Mouse (Mus musculus) kidney, adult 2 months (tissue): Measurements from ENCODE around the gene Polr2f. TPM values are rescaled to one million over a fixed set of nuclear protein-coding genes. Genes with fewer than 3 reads are reported as not detected.

Experiments used
- DNase-seq: peaks from one replicate; pipeline ENCODE4 v3.0.0; 2021
- H3K27ac ChIP-seq: fragments of 200-500 bp; 2 replicates; pipeline ENCODE4 v1.5.1; 2012; ENCODE audit warnings: low read depth, low read length, control low read depth, inconsistent platforms; ENCODE audit not compliant: insufficient read depth
- H3K27me3 ChIP-seq: fragments of 200-500 bp; replicated peaks from 2 replicates; pipeline ENCODE4 v1.6.1; 2012; ENCODE audit warnings: mild to moderate bottlenecking, moderate library complexity, low read length, inconsistent platforms; ENCODE audit not compliant: control insufficient read depth, insufficient read depth
- H3K36me3 ChIP-seq: fragments of 200-500 bp; 2 replicates; pipeline ENCODE4 v1.6.1; 2012; ENCODE audit warnings: mild to moderate bottlenecking, moderate library complexity, low read length, inconsistent platforms; ENCODE audit not compliant: control insufficient read depth, insufficient read depth
- H3K4me1 ChIP-seq: fragments of 200-500 bp; 2 replicates; pipeline ENCODE4 v1.6.1; 2011; ENCODE audit warnings: low read length; ENCODE audit not compliant: control insufficient read depth, insufficient read depth
- H3K4me3 ChIP-seq: fragments of 200-500 bp; 2 replicates; pipeline ENCODE4 v1.5.1; 2011; ENCODE audit warnings: mild to moderate bottlenecking, low read depth, low read length, control low read depth; ENCODE audit not compliant: insufficient read depth
- CTCF ChIP-seq: fragments of 200-500 bp; conservative IDR thresholded peaks from 2 replicates; pipeline ENCODE4 v1.5.1; 2011; ENCODE audit warnings: low read depth, mild to moderate bottlenecking, control low read depth, low read length, moderate library complexity, mixed read lengths; ENCODE audit not compliant: insufficient read depth, insufficient read length
- POLR2A ChIP-seq: fragments of 200-500 bp; IDR thresholded peaks from one replicate; pipeline ENCODE4 v1.6.1; 2011; ENCODE audit warnings: low read depth, low read length, control low read depth
- WGBS: fragments of 180-500 bp; shearing (Covaris S2); methylation state at CpG from one replicate; pipeline ENCODE4 v1.1.7; 2018; 5-methylcytosine and 5-hydroxymethylcytosine counted together
- polyA plus RNA-seq: library from polyadenylated mRNA; depleted of rRNA; stranded (reverse); fragments of >200 nt; gene quantifications from 2 replicates; pipeline ENCODE4 v1.2.3, GENCODE M21; 2012; rRNA removed

Gene Polr2f
- polyA plus RNA-seq, 1 experiment = 74.9 TPM

DNA sequence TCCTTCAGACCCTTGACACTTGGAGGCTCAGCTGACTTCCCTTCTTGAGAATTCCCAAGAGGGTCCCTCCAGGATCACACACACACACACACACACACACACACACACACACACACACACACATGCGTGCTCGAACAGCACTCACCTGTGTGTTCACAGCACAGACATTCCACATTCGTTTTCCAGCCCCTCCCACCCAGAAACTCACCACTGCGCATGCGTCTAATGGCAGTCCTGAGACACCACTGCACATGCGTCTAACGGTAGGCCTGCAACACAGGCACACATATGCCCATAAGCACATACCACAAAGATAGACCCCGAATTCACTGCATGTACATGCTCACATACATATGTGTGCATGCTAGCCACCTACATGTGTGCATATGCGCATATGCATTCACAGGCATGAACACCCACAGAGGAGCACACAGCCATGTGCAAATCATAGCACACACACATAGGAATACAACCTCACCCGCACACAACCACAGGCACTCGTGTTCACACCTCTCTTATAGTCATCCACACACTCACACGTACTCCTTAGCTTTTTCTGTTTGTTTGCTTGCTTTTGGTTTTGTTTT is 58.7 kb downstream of the Polr2f start:
- 93% methylated on average over 12 of the region's 12 CpGs for WGBS

More for the DNA sequence above, 58.7 kb downstream of the Polr2f start:
- no peak for DNase-seq
- no peaks in the 10 kb centered on the region for H3K4me1 ChIP-seq
- H3K27me3 ChIP-seq = no peaks in the 10 kb centered on the region
- no peak overlapping the region for H3K27ac ChIP-seq
- H3K4me3 ChIP-seq = no peak overlapping the region
- no peaks in the 10 kb centered on the region for H3K36me3 ChIP-seq
- no peak for TF ChIP-seq POLR2A
- no peak for TF ChIP-seq CTCF

Other genes starting within 250 kb of the Polr2f start
- 0.03 TPM in 1 of 2 replicates, not detected in the other for gene Gm49510, start 241.3 kb upstream of the Polr2f start, polyA plus RNA-seq
- 26.2 and 30.0 TPM in 2 replicates for gene Sh3bp1, start 241.2 kb upstream of the Polr2f start, polyA plus RNA-seq
- gene Pdxp, start 227.1 kb upstream of the Polr2f start, polyA plus RNA-seq = 1.7 and 1.9 TPM in 2 replicates
- 310 and 318 TPM in 2 replicates for gene Lgals1, start 214.3 kb upstream of the Polr2f start, polyA plus RNA-seq
- 19.3 and 24.1 TPM in 2 replicates for gene Nol12, start 206.1 kb upstream of the Polr2f start, polyA plus RNA-seq
- gene Triobp, start 193.3 kb upstream of the Polr2f start, polyA plus RNA-seq = 41.8 and 47.6 TPM in 2 replicates
- 123 and 145 TPM in 2 replicates for gene H1f0, start 112.6 kb upstream of the Polr2f start, polyA plus RNA-seq
- 0.64 and 1.2 TPM in 2 replicates for gene Galr3, start 99.1 kb upstream of the Polr2f start, polyA plus RNA-seq
- 38.9 and 52.2 TPM in 2 replicates for gene Ankrd54, start 78.1 kb upstream of the Polr2f start, polyA plus RNA-seq
- gene Eif3l, start 65.8 kb upstream of the Polr2f start, polyA plus RNA-seq = 172 and 183 TPM in 2 replicates
- 23.3 and 24.5 TPM in 2 replicates for gene Micall1, start 32.1 kb upstream of the Polr2f start, polyA plus RNA-seq
- gene 1700088E04Rik, start 244 bp downstream of the Polr2f start, polyA plus RNA-seq = 18.8 and 19.6 TPM in 2 replicates
- gene Sox10, start 24.2 kb downstream of the Polr2f start, polyA plus RNA-seq = 0.75 and 1.2 TPM in 2 replicates
- 29.8 and 31.4 TPM in 2 replicates for gene Pick1, start 88.2 kb downstream of the Polr2f start, polyA plus RNA-seq
- gene Gm49486, start 88.4 kb downstream of the Polr2f start, polyA plus RNA-seq = 0.04 and 0.11 TPM in 2 replicates
- gene Slc16a8, start 113.8 kb downstream of the Polr2f start, polyA plus RNA-seq = 0.23 and 0.49 TPM in 2 replicates
- 113 and 170 TPM in 2 replicates for gene Baiap2l2, start 144.5 kb downstream of the Polr2f start, polyA plus RNA-seq
- 24.6 and 28.7 TPM in 2 replicates for gene Pla2g6, start 187.4 kb downstream of the Polr2f start, polyA plus RNA-seq
- gene Maff, start 205.6 kb downstream of the Polr2f start, polyA plus RNA-seq = 1.2 and 1.3 TPM in 2 replicates